Mouse (Mus musculus): ENCODE measurements around the gene Trappc12.
A peak's percentile ranks its signal among the peaks of the same experiment; 100 is the strongest.
"Not testable (repeated sequence)": the region's sequence is repeated elsewhere in the genome, so short reads cannot be mapped to it uniquely, and the experiment has no call there.

Trappc12 gene

DNA sequence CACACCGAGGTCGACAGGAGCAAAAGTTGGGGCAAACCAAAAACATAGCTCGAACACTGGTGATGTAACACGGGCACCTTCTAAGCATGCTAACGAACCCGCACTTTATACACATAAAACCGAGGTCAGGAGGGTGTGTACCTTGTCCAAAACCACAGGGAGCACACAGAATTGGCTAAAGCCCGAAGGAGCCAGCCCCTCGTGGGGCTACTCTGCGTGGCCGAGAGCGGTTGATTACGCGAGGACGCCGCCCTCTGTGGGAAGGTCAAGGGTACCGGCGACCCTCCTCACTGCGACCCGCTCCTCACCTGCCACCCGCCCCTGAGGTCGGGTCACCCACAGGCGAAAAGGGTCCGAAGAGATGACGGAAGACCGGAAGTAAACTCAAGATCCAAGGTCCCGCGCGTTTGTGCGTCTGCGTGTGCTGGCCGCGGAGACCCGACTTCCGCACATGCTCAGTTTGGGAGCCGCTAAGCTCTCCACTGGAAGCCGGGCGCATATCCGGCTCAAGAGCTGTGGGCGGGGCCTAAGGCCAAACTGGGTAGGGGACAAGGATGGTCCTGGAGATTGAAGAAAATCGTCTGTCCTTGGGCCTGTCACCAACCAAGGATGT, at the start of gene Trappc12:
Trappc12 (minus strand) TSS at position 452 of the 613 bp plus-strand sequence.
- DNase-seq = peak; percentile 91

DNA sequence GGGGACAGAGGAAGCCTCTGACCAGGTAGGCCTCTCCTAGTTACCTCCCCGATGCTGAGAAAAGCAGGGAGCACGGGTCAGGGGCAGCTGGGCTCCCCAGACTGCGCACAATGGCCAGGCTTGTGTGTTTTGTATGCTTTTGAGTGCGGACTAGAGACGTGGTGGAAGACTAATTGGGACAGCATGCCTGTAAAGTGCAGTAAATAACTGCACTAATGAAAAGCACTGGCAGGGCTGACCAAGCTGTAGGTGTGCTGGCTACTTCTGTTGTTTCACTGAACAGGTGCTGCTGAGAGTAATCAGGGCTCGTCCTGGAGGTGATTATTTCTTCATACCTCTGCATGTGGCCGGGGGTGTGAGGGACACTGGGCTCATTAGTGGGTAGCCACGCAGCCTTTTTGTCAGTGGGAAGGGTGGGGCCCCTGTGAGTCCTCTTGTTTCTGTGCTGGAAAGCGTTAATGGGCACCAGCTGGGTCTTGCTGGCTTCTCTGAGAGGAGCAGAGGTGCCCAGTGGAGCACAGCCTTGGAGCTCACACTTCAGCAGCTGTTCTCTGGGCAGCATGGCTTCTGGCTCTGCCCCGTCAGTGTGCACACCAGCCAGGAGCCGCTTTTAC, 49.6 kb upstream of the Trappc12 start:
- no peak for DNase-seq

DNA sequence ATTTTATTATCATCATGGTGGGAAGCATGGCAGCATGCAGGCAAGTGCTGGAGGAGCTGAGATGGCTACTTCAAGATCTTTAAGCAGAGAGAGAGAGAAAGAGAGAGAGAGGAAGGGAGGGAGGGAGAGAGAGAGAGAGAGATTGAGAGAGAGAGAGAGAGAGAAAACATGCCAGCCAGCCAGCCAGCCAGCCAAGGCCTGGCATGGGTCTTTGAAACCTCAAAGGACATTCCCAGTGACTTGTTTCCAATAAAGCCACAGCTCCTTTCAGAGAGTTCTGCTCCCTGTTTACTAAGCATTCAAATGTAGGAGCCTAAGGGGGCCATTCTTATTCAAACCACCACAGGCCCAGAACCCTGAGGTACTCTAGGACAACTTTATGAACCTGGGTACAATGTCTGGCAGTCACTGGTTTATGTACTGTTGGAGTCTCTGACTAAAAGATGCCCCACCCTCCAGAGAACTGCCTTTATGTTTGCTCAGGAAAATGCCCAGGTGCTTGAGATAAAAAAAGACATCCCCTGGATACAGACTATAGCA, 46.7 kb upstream of the Trappc12 start:
- DNase-seq = no peak

DNA sequence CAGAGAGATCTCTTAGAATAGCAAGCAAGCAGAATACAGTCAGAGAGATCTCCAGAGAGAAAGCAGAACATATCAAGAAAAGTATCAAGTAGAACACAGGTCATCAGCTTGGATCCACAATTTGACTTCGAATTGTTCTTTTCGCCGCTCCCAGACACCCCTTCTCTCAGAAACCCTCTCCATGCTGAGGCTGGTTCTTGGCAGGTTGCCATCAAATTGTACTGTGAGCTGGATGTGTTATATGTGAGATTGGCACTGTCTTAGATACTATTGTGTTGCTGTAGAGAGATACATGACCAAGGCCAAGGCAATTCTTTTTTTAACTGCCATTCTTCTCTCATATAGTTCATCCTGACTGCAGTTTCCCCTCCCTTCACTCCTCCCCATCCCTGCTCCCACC, 44.8 kb upstream of the Trappc12 start:
- no peak for DNase-seq

DNA sequence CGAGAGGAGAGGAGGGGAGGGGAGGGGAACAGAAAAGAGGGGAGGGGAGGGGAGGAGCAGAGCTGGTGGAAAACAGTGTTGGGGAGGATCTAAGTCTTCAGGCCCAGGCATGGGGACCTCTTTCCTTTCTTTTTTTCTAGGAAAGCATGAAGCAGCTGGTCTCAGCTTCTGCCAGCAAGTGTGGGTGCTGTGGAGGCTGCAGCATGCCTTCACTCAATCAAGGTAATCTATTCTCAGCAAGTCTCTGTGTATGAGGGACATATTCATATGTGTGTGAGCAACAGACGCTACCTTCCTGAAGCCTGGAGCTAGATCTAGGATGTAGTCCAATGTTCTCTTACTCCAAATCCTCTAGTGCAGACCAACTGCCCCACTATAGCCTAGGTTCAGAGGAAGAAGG, 43.4 kb upstream of the Trappc12 start:
- no peak for DNase-seq

DNA sequence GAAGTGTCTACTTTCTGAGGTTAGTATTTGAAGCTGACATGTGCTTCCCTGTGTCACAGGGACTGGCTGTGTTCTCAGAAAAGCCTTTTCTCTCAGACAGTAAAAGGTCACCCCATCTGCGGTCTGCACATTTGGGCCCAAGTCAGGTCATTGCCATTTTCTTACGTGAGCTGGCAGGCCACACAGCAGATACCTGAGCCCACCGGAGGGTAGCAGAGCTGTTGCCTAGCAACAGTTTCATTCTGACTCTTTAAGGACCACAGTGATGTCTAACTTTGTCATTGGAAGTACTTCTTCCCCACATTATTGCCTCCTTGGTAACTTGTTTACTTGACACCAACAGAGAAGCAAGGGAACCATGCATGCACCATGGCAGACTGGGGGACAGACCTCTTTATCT, 42.3 kb upstream of the Trappc12 start:
- DNase-seq = no peak

DNA sequence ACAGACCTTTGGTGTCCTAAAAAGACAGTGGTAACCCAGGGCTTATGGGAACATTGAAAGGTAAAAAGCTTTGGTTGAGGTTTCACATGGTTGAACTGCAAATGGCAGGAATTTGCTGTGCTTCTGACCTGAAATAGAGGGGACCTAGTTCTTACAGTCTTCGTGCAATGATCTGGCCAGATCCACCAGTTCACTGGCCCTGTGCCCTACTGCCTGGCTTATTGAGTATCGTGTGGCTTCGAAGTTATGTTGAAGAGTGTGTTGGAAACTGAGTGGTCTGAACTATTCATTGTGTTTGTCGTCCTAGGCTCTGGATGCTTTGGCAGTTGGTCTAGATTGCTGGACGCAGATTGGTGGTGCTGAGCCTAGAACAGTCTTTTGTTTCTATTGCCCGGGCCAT, 36.0 kb upstream of the Trappc12 start:
- DNase-seq = no peak

DNA sequence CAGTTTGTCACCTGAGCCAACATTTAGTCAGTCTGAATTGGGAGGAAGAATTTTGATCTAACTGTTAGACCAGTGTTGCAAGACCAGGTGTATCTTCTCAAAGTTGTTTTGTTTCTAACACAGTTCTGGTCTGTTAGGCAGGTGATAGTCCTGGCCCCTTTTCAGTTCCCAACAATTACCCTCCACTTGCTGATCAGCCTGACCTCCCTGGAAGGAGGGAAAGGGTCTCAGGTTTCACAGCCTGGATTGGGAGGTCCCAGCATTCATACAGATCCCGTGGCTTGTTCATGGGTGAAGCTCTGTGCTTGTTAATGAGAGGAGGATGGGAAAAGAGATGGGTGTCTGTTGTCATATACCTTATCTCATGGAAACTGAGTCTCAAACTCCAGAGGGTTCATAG, 35.0 kb upstream of the Trappc12 start:
- no peak for DNase-seq

DNA sequence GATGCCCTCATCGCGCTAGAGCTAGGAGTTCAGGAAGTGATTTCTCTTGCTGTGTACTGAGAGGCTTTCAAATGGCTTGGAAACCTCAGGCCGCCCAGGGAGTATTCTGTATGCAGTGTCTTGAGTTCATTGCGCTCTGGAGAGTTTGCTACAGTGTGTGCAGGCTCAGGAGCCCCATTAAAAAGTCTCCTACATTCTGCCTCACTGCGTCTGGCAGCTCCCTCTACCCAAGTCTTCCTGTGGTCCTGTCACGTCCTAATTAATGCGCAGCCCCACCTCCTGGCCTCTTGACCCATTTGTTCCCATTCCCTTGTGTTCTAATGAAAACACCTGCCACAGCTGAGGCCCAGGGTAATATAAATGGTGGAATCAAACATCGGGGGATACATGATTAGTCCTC, 34.6 kb upstream of the Trappc12 start:
- no peak for DNase-seq

DNA sequence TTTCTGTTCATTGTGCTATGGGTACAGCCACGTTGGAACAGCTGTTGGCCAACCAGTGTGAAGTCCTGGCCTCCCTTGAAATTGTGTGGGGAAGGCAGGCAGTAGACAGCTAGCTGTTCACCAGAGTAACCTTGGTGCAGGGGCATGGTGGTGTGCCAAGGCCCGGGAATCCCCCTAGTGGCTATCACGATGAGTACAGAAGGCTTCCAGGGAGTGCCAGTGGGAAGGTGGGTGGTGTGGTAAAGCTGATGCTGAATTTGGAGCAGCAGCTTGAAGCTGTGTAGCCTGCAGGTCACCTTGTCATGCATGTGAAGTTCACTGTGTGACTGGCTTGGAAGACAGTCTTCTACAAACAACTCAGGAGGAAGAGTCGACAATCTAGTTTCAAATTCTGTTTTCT, 34.1 kb upstream of the Trappc12 start:
- peak; percentile 24 for DNase-seq

DNA sequence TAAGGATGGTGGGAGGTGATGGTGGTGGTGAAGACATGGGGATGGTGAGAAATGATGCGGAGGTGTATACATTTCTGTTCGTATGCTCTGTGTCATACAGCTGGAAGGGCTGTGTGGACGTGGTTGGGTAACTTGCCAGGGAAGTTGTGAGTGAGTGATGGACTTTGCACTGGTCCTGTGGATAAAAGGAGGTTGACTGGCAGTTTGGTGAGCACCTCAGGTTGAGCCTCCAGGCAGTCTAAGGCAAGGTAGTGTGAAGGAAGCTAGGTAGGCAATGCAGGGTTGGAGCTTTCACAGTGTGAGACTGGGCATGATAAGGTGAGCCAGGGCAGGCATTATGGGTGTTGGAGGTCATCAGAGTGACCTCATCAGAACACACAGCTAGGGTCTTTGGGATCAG, 32.4 kb upstream of the Trappc12 start:
- DNase-seq = peak; percentile 36

DNA sequence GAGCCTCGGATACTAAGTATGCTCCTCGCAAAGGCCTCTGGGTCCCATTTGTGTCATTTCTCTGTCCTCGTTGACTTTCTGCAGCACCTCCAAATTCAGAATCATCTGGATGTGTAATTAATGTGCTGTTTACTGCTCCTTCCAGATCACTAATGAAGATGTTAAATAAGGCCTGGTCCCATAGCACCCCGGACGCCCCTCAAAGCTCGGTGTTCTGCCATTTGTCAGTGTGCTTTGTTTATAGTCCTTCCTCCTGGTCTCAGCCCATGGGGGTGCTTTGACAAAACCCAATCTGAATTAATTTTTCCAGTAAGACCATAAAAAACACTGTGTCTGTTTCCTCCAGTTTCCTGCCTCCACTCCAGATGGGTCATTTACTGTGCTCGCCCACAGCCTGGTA, 29.9 kb upstream of the Trappc12 start:
- DNase-seq = no peak

DNA sequence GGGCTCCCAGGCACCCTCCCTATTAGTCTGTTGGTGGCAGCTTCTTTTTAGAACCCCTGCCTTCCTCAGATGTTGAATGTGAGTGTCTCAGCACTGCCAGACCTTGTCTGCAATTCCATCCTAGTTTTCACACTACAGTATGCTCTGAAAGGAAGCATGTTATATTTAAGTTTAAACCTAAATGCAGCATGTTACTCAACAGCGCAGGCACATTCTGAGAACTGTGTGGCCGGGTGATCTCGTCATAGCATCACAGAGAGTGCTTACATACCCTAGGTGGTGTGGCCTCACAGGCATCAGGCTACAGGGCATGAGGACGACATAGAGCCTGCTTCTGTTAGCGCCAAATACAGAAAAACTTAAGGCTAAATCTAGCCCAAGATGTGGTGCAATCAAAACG, 25.4 kb upstream of the Trappc12 start:
- no peak for DNase-seq

DNA sequence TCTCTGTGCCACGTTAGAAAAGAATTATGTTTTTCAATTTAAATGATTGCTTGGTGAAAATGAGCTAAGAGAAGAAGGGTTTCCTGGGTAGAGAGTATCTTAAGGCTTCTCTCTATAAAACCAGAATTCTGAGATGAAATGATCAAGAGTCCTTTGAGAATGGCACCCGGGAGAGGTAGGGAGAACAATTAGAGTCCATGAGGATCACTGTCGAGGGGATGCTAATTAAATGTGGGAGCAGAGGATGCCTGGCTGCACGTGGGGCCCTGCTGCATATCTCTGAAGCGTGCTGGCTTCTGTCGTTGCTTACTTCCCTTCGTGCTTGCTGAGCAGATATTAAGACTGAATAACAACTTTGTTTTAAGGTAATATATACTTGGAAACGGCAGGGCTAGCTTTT, 24.8 kb upstream of the Trappc12 start:
- no peak for DNase-seq

DNA sequence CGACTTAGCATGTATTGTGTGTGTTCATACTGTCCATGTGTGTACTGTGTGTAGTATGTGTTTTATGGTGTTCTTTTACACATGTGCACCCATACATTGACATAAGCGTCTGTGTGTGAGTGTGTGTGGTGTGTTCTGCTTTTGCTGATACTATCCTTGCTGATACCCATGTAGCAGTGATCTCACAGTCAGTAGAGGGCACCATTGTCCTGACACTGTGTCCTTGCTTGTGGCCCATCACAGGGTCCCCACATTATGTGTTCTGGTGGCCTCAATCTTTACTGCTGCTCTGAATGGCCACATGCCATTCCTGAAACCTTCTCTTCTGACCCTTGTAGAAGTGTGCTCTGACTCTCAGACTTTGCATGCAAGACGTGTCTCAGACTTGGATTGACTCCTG, 23.5 kb upstream of the Trappc12 start:
- DNase-seq = no peak

DNA sequence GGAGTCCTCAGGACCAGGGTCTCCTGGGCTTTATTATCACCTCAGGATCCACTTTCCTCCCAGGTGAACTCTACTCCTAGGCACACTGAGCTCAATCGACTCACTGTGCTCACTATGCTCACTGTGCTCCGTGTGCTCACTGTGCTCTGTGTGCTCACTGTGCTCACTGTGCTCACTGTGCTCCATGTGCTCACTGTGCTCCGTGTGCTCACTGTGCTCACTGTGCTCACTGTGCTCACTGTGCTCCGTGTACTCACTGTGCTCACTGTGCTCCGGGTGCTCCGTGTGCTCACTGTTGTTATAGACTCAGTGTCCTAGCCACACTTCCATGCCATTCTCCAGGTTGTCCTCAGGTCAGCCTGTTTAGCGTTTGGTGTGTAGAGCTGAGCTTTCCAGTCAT, 19.7 kb upstream of the Trappc12 start:
- DNase-seq = no peak

DNA sequence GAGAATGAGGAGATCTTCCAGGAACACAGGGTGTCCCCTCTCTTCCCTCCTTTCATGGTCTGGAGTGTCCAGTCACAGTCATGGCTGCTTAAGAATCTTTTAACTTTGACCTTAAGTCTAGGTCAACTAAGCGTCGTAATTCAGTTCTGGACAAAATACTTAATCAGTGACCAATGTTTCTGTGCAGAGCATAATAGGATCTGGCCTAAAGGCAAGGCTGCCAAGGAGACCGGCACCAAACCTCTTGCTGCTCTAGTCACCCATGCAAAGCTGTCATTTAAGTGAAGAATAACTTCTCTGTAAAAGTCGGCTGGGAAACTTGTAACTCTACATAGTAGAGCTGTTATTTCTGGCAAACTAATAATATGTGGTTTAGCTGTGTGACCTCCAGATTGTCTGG, 5.7 kb upstream of the Trappc12 start:
- DNase-seq = peak; percentile 70

DNA sequence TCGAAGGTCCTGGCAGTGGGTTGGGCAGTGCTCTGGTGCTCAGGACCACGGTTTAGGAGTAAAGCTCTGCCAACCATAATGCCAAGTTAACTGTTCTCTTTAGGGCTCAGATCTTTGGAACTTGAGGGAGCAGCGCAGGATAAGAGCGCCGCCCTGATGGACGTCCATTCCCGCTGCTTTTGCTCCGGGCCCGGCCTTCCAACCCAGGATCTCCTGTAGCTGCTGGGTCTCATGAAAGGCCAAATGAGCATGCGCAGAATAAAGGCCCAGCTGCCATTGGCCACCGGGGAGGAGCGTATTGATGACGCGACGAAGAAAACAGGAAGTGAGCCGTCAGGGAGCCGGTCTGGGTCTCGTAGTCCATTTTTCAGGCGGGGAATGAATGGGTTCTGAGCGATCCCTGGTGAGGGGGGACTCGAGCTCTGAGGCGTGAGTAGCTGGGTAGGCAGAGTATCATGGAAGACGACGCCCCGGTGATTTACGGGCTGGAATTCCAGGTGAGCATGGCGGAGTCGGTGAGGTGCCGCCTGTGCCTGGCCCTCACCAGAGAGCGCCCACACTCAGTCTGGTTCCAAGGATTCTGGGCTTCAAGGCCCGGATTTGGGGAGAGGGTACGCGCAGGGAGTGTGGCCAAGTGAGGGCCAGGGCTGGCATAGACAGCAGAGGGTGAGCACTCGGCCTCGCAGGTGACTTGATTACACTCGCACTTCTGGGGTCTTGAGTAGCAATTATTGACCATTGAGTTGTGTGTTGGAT, 1.4 kb upstream of the Trappc12 start, which contains the start of gene Eipr1:
Eipr1 (plus strand) TSS at position 296 of the 756 bp plus-strand sequence.
- DNase-seq = peak; percentile 95

DNA sequence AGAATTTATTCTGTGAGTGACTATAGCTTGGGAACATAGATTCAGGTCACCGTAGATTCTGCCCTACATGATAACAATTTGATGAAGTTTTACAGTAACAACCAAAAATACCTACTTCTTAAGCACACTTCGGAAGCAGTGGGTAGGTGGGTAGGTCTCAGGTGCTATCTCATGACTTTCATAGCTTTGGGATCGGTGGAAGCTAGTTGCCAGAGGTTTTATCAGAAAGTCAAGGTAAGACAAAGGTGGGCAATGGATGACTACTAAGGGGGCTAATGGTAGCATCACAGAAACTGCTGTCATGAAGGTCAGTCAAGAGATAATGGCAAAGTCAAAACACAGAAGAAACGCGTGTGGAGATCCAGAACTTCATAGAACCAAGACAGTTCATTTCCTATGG, 604 bp upstream of the Trappc12 start:
- DNase-seq = peak; percentile 19

DNA sequence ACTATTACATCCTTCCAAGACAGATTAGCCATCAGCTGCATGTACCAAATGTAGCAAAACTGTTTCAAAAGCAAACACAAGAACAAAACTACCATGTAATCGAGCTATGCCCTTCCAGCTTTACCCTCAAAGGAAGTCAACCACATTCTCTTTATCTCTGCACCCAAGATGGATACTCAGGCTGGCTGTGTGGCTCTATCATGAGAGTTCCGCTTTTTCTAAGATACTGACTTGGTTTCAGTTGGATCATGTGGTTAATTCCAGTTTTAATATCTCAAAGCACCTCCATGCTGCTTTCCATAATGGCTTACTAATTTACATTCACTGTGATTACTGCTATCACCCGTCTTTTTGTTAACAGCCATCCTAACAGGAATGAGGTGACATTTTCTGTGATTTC, 6.9 kb downstream of the Trappc12 start:
- DNase-seq = no peak

DNA sequence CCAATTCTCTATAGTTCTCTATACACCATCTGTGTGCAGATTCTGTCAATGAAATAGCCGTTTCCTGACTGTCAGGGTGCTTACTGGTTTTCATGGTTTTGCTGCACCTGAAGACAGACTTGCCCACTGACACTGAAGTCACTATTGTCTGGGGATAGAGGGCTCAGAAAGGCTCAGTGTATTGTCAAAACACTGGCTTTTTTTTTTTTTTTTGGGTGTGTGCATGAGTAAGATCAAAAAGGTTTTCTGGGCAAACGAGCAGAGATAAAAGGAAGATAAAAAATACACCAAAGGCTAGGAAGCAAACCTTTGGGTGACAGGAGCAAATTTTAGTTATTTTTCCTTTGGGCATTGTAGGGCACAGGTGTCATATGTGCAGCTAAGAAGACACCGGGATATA, 15.0 kb downstream of the Trappc12 start:
- DNase-seq = no peak

DNA sequence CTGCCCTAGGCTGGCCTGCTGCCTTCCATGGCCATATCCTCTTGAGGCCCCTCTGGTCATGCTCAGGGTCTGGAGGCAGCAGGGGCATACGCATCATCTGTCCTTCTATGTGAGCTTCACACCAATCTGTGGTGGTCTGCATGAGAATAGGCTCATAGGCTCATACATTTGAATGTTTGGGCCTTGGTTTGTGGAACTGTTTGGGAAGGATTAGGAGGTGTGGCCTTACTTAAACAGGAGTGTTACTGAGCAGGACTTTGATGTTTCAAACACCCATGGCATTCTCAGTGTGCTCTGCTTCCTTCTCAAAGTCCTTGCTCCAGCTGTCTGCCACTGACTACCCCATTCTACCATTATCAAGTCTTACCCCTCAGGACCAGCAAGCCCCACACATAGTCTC, 16.0 kb downstream of the Trappc12 start:
- DNase-seq = no peak

DNA sequence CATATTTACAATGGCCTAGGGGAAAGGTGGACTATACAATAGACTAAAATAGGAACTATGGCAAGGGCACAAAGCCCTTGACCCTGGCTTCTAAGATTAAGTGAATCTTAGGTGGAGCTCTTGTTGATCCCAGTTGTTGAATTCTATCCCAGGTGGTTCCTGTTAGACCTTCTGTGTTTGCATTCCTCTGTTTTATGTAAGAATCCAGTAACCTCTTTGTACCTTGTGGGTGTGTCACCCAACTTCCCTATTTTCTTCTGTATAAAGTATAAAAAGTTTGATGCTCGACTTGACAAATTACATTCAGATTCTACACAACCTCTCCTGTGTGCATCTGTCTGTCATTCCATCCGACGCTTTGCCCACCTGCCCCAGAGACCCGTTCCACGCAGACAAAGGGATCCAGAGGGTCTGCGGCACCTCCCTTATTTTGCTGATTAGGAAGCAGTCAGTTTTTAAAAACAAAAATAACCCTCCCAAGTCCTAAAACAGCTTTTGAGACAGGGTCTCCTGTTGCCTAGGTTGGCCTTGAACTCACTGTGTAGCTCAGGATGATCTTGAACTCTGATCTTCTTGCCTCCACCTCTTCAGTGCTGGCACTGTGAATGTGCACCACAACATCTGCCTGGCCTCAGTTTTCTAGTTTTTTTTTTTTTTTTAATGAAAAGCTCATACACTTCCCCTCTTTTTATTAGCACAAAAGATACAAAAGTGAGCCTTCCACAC, 16.6 kb downstream of the Trappc12 start:
- DNase-seq = not testable (repeated sequence)
